Mouse (Mus musculus) thymus, postnatal 10 days (tissue): ENCODE data around the gene Tpbg.
"Not testable (repeated sequence)": the region's sequence is repeated elsewhere in the genome, so short reads cannot be mapped to it uniquely, and the experiment has no call there.

ENCODE experiments used
- DNase-seq, 2 experiments: peaks; one replicate each; pipeline ENCODE4 v3.0.0; 2021; ENCODE audit warnings: low spot score in 2 of 2

The Tpbg gene

DNA sequence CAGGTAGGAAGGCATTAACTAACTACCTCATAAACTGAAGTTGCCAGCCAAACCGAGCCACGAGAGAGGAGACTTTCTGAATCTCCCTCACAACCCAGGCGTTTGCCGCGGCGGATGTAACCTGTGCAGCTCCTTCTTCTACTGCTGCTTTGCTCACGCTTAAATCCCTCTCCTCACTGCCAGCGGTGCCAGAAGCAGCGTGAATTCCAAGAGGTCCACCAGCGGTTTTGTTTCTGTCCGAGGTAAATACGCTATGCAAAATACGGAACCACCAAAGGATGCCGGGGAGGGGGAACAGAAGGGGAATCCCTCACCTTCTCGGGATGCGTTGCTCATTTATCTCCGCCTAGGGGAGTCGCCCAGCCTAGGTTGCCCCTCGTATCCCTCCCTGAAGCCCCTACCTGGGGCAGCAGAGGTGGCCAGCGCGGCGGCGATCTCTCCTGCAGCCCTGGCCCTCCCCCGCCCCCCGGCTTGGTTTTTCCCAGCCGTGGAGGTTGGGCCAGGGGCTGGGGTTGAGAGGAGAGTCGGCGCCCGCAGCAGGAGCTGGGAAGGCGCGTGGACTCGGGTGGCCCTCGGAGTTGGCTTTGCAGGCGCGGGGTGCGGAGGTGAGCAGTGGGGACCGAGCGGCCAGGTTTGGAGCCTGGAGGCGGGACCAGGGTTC lies at the start of gene Tpbg:
Tpbg (plus strand) TSS at position 30 of the 661 bp plus-strand sequence.
- DNase-seq = no peak

GRCm38 (mm10) chr9:85801986-85802385 lies 40.2 kb upstream of the Tpbg start:
- not testable (repeated sequence) for DNase-seq

DNA sequence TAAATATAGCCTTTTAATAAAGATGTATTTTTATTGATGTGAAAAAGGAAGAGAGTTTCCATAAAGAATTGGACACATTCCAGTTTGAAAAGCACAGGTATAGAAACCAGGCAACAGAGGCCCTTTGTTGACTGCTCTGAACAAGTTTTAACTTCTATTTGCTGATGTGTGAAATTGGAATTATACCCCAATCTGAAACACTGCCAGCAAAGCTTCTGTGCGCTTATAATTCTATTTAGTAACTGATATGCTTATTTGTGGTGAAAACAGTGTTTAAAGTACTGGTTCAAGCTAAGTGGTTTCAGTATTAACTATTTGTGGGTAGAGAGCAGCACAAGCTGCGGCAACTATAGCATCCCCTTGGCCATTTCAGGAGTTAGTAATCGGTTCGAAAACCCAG lies 39.6 kb upstream of the Tpbg start:
- DNase-seq = no peak

DNA sequence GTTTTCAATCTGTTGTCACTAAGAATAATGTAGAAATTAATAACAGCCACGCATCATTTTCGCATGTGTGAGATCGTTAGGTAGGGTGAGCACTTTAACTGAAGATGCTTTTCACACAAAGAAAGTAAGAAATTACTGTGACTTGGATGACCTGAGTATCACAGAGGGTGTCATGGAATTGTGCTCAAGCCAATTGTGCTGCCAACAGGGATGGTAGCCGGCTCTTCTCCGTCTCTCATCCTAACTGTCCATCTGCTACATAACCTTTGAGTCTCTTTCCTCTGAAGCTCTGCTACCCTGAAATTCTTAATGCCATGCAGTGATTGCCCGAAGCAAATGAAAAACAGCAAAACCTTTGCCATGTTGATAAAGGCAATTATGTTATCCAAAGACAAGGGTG lies 35.8 kb upstream of the Tpbg start:
- DNase-seq = no peak

GRCm38 (mm10) chr9:85809246-85809645 lies 32.9 kb upstream of the Tpbg start:
- DNase-seq = no peak

GRCm38 (mm10) chr9:85820829-85821228 lies 21.4 kb upstream of the Tpbg start:
- no peak for DNase-seq

DNA sequence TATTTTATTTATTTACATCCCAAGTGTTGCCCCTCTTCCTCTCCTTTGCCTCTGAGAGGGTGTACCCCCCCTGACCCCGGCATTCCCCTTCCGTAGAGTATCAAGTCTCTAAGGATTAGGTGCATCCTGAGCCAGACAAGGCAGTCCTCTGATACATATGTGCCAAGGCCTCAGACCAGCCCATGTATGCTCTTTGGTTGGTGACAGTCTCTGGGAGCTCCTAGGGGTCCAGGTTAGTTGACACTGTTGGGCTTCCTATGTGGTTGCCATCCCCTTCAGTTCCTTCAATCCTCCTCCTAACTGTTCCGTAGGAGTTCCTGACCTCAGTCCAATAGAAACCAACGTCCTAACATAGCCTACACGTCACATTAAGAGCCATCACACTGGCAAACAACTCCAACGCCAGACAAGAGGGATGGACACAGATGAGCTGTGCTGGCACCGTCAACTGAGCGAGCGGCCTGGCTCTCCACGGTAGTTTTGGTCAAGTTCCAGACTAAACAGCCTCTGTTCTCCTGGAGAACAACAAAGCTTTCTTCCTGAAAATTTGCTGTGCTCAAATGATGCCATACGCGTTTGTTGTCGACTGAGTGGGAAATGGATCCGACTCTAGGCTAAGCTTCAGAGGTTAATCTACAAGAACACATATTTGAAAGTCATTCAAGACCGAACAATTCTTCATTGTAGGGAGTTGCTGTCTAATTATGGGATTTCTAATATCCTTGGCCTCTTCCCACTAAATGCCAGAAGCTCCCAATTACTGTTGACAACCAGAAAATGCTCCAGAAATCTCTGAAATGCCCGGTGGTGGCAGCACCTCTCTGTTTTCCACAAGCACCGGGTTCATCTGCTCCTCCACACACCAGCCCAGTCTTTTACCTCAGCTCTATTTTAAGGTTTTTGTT lies 6.4 kb upstream of the Tpbg start:
- no peak for DNase-seq

GRCm38 (mm10) chr9:85839626-85840025 lies 2.6 kb upstream of the Tpbg start:
- no peak for DNase-seq

GRCm38 (mm10) chr9:85841891-85842290 lies 289 bp upstream of the Tpbg start:
- DNase-seq = no peak

- DNase-seq = no peak
These were observed 1.1 kb downstream of the Tpbg start for GRCm38 (mm10) chr9:85843031-85843890.

DNA sequence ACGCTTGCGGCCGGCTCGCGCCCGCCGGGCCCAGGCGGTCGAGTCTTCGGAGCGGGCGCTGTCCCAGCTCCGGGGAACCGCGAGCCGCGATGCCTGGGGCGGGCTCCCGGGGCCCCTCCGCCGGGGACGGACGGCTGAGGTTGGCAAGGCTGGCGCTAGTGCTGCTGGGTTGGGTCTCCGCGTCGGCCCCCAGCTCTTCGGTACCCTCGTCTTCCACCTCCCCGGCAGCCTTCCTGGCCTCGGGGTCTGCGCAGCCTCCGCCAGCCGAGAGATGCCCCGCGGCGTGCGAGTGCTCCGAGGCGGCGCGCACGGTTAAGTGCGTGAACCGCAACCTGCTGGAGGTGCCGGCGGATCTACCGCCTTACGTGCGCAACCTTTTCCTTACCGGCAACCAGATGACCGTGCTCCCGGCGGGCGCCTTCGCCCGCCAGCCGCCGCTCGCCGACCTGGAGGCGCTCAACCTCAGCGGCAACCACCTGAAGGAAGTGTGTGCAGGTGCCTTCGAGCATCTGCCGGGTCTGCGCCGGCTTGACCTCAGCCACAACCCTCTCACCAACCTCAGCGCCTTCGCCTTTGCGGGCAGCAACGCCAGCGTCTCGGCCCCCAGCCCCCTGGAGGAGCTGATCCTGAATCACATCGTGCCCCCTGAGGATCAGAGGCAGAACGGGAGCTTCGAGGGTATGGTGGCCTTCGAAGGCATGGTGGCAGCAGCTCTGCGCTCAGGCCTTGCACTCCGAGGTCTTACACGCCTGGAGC lies 1.9 kb downstream of the Tpbg start:
- DNase-seq = no peak

GRCm38 (mm10) chr9:85844647-85844983 lies 2.4 kb downstream of the Tpbg start:
- no peak for DNase-seq

DNA sequence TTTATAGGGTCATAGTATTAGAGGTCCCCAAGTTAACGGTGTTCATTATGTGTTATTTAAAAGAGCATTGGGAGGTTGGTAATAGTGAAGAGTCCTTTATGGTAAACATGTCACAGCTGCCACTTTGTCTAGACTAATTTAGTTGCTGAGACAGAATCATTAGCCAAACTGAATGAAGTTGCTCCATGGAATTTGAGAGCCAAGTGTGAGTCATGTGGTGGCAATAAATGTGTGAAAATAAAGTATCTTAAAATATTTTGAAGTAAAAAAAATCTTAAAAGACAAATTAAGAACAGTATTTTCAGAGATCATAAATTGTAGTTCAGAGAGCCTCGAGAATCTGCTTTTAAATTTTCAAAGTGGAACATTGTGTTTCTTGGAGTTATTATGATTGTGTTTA lies 4.0 kb downstream of the Tpbg start:
- DNase-seq = no peak

GRCm38 (mm10) chr9:85854780-85855179 lies 12.6 kb downstream of the Tpbg start:
- no peak for DNase-seq

GRCm38 (mm10) chr9:85856511-85856910 lies 14.3 kb downstream of the Tpbg start:
- DNase-seq = no peak

- no peak for DNase-seq
These were observed 18.9 kb downstream of the Tpbg start for GRCm38 (mm10) chr9:85861065-85861464.

DNA sequence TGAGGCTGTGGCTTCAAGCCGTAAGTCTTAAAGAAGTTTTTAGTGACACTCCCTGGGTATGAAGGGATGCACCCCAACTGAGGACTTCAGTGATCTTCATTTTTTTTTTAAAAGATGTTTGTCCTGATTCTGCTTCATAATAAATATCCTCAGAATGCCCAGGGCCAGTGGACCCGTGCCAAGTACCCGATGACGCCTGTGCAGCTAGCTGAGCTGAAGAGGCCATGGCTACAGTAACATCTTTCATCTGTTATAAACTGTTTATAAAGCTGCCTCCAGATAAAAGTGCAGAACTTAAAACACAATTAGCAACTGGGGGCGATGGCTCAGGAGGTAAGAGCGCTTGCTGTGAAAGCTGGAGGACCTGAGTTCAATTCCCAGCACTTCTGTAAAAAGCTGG lies 20.4 kb downstream of the Tpbg start:
- DNase-seq = no peak

DNA sequence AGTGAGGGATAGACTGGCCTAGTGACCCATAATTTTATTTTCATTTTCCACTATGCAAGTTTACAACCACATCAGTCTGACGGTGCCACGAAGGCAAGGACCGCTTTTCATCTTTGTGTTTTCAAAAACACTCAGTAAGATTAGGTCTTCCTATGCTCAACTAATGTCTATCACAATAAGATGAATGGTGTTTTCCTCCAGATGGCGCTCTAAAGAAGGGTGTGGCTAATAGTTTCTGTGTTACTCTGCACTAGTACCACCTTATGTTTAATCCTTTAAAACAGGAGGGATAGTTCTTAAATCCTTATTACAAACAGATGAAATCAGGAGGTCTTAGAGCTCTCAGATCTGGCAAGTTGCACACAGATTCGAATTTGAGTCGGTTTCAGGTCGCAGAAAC lies 30.7 kb downstream of the Tpbg start:
- no peak for DNase-seq

- DNase-seq = no peak
These were observed 51.5 kb downstream of the Tpbg start for GRCm38 (mm10) chr9:85893681-85894080.
